Mouse (Mus musculus): ENCODE measurements at regions not wholly inside any gene's neighbourhood (a gene's known extent, or its start where the extent isn't known, plus 50 kb on each side); places are given as distances from the start of the nearest gene placed in this dataset.

- Histone ChIP-seq H3K27ac (ENCODE audit: low read depth, low read length) (no peak overlapping the region), H3K4me3 (ENCODE audit: low read depth, low read length) (no peak overlapping the region), H3K9me3 (ENCODE audit: control insufficient read depth) (no peaks in the 10 kb centered on the region), H3K9ac (ENCODE audit: low read depth, low read length) (no peak overlapping the region), H3K36me3 (ENCODE audit: control insufficient read depth, insufficient read depth) (no peaks in the 10 kb centered on the region), H3K4me2 (replicated peaks; ENCODE audit: low read depth) (no peak overlapping the region), H3K27me3 (replicated peaks; ENCODE audit: control insufficient read depth, insufficient read depth, low read length) (no peaks in the 10 kb centered on the region), H3K4me1 (replicated peaks; ENCODE audit: control insufficient read depth, insufficient read depth, low read length) (no peaks in the 10 kb centered on the region)
- no peak for TF ChIP-seq CTCF (IDR thresholded peaks at IDR 0.05; ENCODE audit: low read depth)
- no peak for ATAC-seq
- WGBS: 60% methylated on average over 5 of the region's 5 CpGs
These were observed 57.7 kb upstream of the F13a1 start for GRCm38 (mm10) chr13:37107721-37108120.

- Histone ChIP-seq H3K4me1 (replicated peaks; ENCODE audit: control insufficient read depth, insufficient read depth, low read length) (no peaks in the 10 kb centered on the region), H3K36me3 (ENCODE audit: control insufficient read depth, insufficient read depth) (no peaks in the 10 kb centered on the region), H3K27ac (ENCODE audit: low read depth, low read length) (no peak overlapping the region), H3K4me3 (ENCODE audit: low read depth, low read length) (no peak overlapping the region), H3K4me2 (replicated peaks; ENCODE audit: low read depth) (no peak overlapping the region), H3K27me3 (replicated peaks; ENCODE audit: control insufficient read depth, insufficient read depth, low read length) (no peaks in the 10 kb centered on the region), H3K9me3 (ENCODE audit: control insufficient read depth) (no peaks in the 10 kb centered on the region), H3K9ac (ENCODE audit: low read depth, low read length) (no peak overlapping the region)
- WGBS: 88% methylated on average over 5 of the region's 5 CpGs
- no peak for TF ChIP-seq CTCF (IDR thresholded peaks at IDR 0.05; ENCODE audit: low read depth)
- no peak for ATAC-seq
These were observed 56.0 kb upstream of the F13a1 start for GRCm38 (mm10) chr13:37106009-37106408.

DNA sequence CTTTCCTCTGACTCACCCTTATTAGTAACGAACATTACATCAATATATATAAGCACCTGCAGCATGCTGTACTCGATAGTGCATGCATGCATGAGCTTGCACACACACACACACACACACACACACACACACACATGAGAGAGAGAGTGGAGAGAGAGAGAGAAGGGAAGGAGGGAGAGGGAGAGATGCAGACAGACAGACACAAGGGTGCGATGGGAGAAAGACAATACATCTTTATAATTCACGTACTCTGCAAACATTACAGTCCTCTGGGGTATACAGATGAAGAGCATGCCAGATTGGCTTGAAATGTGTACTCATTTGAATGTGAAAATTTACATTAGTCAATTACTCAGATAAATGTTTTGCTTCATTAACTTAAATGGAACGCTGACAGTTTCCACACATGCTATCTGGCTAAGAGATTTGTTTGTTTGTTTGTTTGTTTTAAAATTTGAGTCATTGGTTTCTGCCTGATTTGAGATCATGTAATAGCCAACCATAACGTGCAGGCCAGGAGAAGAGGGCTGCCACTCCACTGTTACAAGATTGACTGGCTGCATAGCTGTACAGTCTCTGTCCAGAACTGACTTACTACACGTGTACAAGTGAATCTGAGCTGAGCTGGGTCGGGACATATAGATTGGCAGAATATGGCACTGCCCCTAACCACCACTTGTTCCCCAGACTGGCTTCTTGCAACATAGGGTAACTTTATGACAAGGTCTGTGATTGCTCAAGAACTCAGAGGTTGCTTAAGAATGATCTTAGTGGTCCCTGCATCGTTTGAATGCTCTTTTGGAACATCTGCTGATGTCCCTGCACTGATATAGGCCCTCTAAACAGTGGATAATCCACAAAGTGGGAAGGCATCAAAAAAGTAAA is 54.6 kb upstream of the F13a1 start:
- H3K36me3 ChIP-seq (ENCODE audit: control insufficient read depth, insufficient read depth): no peaks in the 10 kb centered on the region
- no peak overlapping the region for H3K27ac ChIP-seq (ENCODE audit: low read depth, low read length)
- 69% methylated on average over 9 of the region's 9 CpGs for WGBS
- no peak overlapping the region for H3K9ac ChIP-seq (ENCODE audit: low read depth, low read length)
- H3K4me3 ChIP-seq (ENCODE audit: low read depth, low read length): no peak overlapping the region
- no peak overlapping the region for H3K4me2 ChIP-seq (replicated peaks; ENCODE audit: low read depth)
- no peaks in the 10 kb centered on the region for H3K9me3 ChIP-seq (ENCODE audit: control insufficient read depth)
- TF ChIP-seq CTCF (IDR thresholded peaks at IDR 0.05; ENCODE audit: low read depth): no peak
- H3K27me3 ChIP-seq (replicated peaks; ENCODE audit: control insufficient read depth, insufficient read depth, low read length): no peaks in the 10 kb centered on the region
- ATAC-seq: no peak
- H3K4me1 ChIP-seq (replicated peaks; ENCODE audit: control insufficient read depth, insufficient read depth, low read length): no peaks in the 10 kb centered on the region

GRCm38 (mm10) chr13:37103741-37104296 is 53.8 kb upstream of the F13a1 start:
- no peaks in the 10 kb centered on the region for H3K4me1 ChIP-seq (replicated peaks; ENCODE audit: control insufficient read depth, insufficient read depth, low read length)
- ATAC-seq: no peak
- H3K4me2 ChIP-seq (replicated peaks; ENCODE audit: low read depth): no peak overlapping the region
- WGBS: 69% methylated on average over 6 of the region's 6 CpGs
- H3K9ac ChIP-seq (ENCODE audit: low read depth, low read length): no peak overlapping the region
- TF ChIP-seq CTCF (IDR thresholded peaks at IDR 0.05; ENCODE audit: low read depth): no peak
- H3K27me3 ChIP-seq (replicated peaks; ENCODE audit: control insufficient read depth, insufficient read depth, low read length): no peaks in the 10 kb centered on the region
- no peak overlapping the region for H3K4me3 ChIP-seq (ENCODE audit: low read depth, low read length)
- H3K36me3 ChIP-seq (ENCODE audit: control insufficient read depth, insufficient read depth): no peaks in the 10 kb centered on the region
- H3K9me3 ChIP-seq (ENCODE audit: control insufficient read depth): no peaks in the 10 kb centered on the region
- H3K27ac ChIP-seq (ENCODE audit: low read depth, low read length): no peak overlapping the region

GRCm38 (mm10) chr13:37101755-37102154 is 51.7 kb upstream of the F13a1 start:
- no peak for ATAC-seq
- Histone ChIP-seq H3K4me3 (ENCODE audit: low read depth, low read length) (no peak overlapping the region), H3K4me2 (replicated peaks; ENCODE audit: low read depth) (no peak overlapping the region), H3K9me3 (ENCODE audit: control insufficient read depth) (no peaks in the 10 kb centered on the region), H3K27me3 (replicated peaks; ENCODE audit: control insufficient read depth, insufficient read depth, low read length) (no peaks in the 10 kb centered on the region), H3K27ac (ENCODE audit: low read depth, low read length) (no peak overlapping the region), H3K4me1 (replicated peaks; ENCODE audit: control insufficient read depth, insufficient read depth, low read length) (no peaks in the 10 kb centered on the region), H3K9ac (ENCODE audit: low read depth, low read length) (no peak overlapping the region), H3K36me3 (ENCODE audit: control insufficient read depth, insufficient read depth) (no peaks in the 10 kb centered on the region)
- WGBS: 90% methylated on average over 4 of the region's 4 CpGs
- TF ChIP-seq CTCF (IDR thresholded peaks at IDR 0.05; ENCODE audit: low read depth): no peak
